In genomic region chr8:122347811-122348552, GRCm38 (mm10) we compare ENCODE assay signal across 9 mouse cellular contexts. TPM values are rescaled to one million over a fixed set of nuclear protein-coding genes. Genes with fewer than 3 reads are reported as not detected.
DNase-seq lines count a peak whose midpoint lies in the region; ATAC-seq lines count a peak whose summit lies in the region.
"Had no signal": no experiment of that assay in that cellular context is flagged by ENCODE, and none has a peak within 500 bp of the region (broad histone marks: within the 10 kb centered on the region; RNA-seq: fewer than 3 reads in every experiment).

No protein-coding gene starts in this region.

- no peak overlapping the region for H3K9ac ChIP-seq in midbrain, embryonic 16.5 days (ENCODE audit: low read depth, low read length)
- H3K9ac ChIP-seq: liver, embryonic 14.5 days had no signal

- no peaks in the 10 kb centered on the region for H3K9me3 ChIP-seq in midbrain, embryonic 16.5 days (replicated peaks; ENCODE audit: control insufficient read depth, low read length, poor library complexity, severe bottlenecking)

- peak; percentile 51 for DNase-seq in gastrocnemius, adult 18-20 months (ENCODE audit: low spot score)
- DNase-seq in gastrocnemius, postnatal 14 days: no peak
- peak; percentile 93 for DNase-seq in MN1 (ENCODE audit: low spot score)
- peak; percentile 97 to 98 for DNase-seq in cerebellum, postnatal 10 days
- peak; percentile 45 to 61 for DNase-seq in left cerebral cortex, postnatal 10 days (ENCODE audit: extremely low spot score in 1 of 2, low spot score in 2 of 2)
- no peak for DNase-seq in kidney, postnatal 36 days
- DNase-seq in urinary bladder, adult 2 months (ENCODE audit: low spot score): no peak

- no peak overlapping the region for H3K4me2 ChIP-seq in midbrain, embryonic 16.5 days (ENCODE audit: low read length)

- H3K36me3 ChIP-seq in midbrain, embryonic 16.5 days (ENCODE audit: control insufficient read depth, insufficient read depth, low read length): no peaks in the 10 kb centered on the region

- H3K27ac ChIP-seq in midbrain, embryonic 16.5 days (ENCODE audit: low read length): no peak overlapping the region

- WGBS in midbrain, embryonic 16.5 days: 59% methylated on average over 5 of the region's 5 CpGs

- no peak for ATAC-seq in midbrain, embryonic 16.5 days

- H3K4me1 ChIP-seq in midbrain, embryonic 16.5 days (ENCODE audit: control insufficient read depth, insufficient read depth, low read length): peaks cover 26% of the 10 kb centered on the region

- peaks cover 13% of the 10 kb centered on the region for H3K27me3 ChIP-seq in midbrain, embryonic 16.5 days (ENCODE audit: control insufficient read depth, insufficient read depth, low read depth, low read length)

- intact Hi-C loops in gastrocnemius, postnatal 14 days (cut with DNase I; ENCODE audit: low total_unique reads): no loop called here
- intact Hi-C loops in left cerebral cortex, postnatal 10 days (cut with DNase I): no loop called here

- no peak overlapping the region for H3K4me3 ChIP-seq in midbrain, embryonic 16.5 days (ENCODE audit: low read depth, low read length)

RNA-seq across cellular contexts. Expression of gene Trhr2, which starts 12.6 kb away (rescaled TPM):
- not detected for total RNA-seq in gastrocnemius, adult 18-20 months (2021)
- not detected for total RNA-seq in gastrocnemius, postnatal 14 days (2021)
- total RNA-seq in left cerebral cortex, postnatal 10 days (2021): 1 to 10 TPM; 1.4 to 1.9 TPM
- 0.19 and 0.23 TPM in 2 replicates for polyA plus RNA-seq in urinary bladder, adult 2 months (2012; rRNA removed)
- 0.26 TPM in 1 of 2 replicates, not detected in the other for polyA plus RNA-seq in midbrain, embryonic 16.5 days (2015; fragmentation: Nextera tagmentation; extraction: Ambion mirVana)
- polyA plus RNA-seq: liver, embryonic 14.5 days had no signal

RNA-seq across cellular contexts. Expression of gene Zc3h18, which starts 28.4 kb away (rescaled TPM):
- 10 to 100 TPM; 26.5 to 27.9 TPM for total RNA-seq in gastrocnemius, adult 18-20 months (2021)
- total RNA-seq in gastrocnemius, postnatal 14 days (2021): 10 to 100 TPM; 21.6 to 23.5 TPM
- 10 to 100 TPM; 32.6 to 33.4 TPM for total RNA-seq in left cerebral cortex, postnatal 10 days (2021)
- 26.4 and 29.9 TPM in 2 replicates for polyA plus RNA-seq in urinary bladder, adult 2 months (2012; rRNA removed)
- polyA plus RNA-seq in midbrain, embryonic 16.5 days (2015; fragmentation: Nextera tagmentation; extraction: Ambion mirVana): 30.8 and 37.7 TPM in 2 replicates

Comparison
In these comparisons a context has a peak if more than half of its experiments do, and no peak if none do; other contexts are left out.
1. DNase-seq: peak in gastrocnemius, adult 18-20 months (single experiment), MN1 (single experiment), cerebellum, postnatal 10 days (2 of 2) and left cerebral cortex, postnatal 10 days (2 of 2); none in gastrocnemius, postnatal 14 days (single experiment), kidney, postnatal 36 days (0 of 2) and urinary bladder, adult 2 months (single experiment).